Mouse (Mus musculus): ENCODE data around the gene Psmb4. TPM values are rescaled to one million over a fixed set of nuclear protein-coding genes. Genes with fewer than 3 reads are reported as not detected.
A peak's percentile ranks its signal among the peaks of the same experiment; 100 is the strongest.
"Not testable (repeated sequence)": the region's sequence is repeated elsewhere in the genome, so short reads cannot be mapped to it uniquely, and the experiment has no call there.

The Psmb4 gene
- polyA plus RNA-seq, 1 experiment, result 331 TPM

GRCm38 (mm10) chr3:94918845-94919244 is 32.1 kb upstream of the Psmb4 start:
- no peak overlapping the region for H3K9ac ChIP-seq (ENCODE audit: low read depth, poor library complexity, severe bottlenecking)
- no peaks in the 10 kb centered on the region for H3K27me3 ChIP-seq (ENCODE audit: control insufficient read depth, insufficient read depth, low read length, poor library complexity, severe bottlenecking)
- no peak overlapping the region for H3K4me3 ChIP-seq (ENCODE audit: low read depth, low read length)
- H3K27ac ChIP-seq (ENCODE audit: insufficient read depth, low read length), result no peak overlapping the region
- TF ChIP-seq CTCF (IDR thresholded peaks at IDR 0.05; ENCODE audit: low read depth, low read length) (no peak), EP300 (IDR thresholded peaks at IDR 0.05; ENCODE audit: insufficient read depth, low read depth, low read length) (no peak), POLR2A (IDR thresholded peaks at IDR 0.05; ENCODE audit: insufficient read depth, low read length) (no peak)
- H3K4me1 ChIP-seq (ENCODE audit: control insufficient read depth, insufficient read depth, low read length), result no peaks in the 10 kb centered on the region
- H3K9me3 ChIP-seq (replicated peaks; ENCODE audit: control insufficient read depth, insufficient read depth, low read length, poor library complexity, severe bottlenecking), result no peaks in the 10 kb centered on the region
- no peaks in the 10 kb centered on the region for H3K36me3 ChIP-seq (ENCODE audit: control insufficient read depth, insufficient read depth, low read length, poor library complexity, severe bottlenecking)

- Histone ChIP-seq H3K4me3 (ENCODE audit: low read depth, low read length) (peak overlapping the region; percentile 7; the same call in 1 of the 2 replicates), H3K4me1 (ENCODE audit: control insufficient read depth, insufficient read depth, low read length) (no peaks in the 10 kb centered on the region), H3K36me3 (ENCODE audit: control insufficient read depth, insufficient read depth, low read length, poor library complexity, severe bottlenecking) (no peaks in the 10 kb centered on the region), H3K27me3 (ENCODE audit: control insufficient read depth, insufficient read depth, low read length, poor library complexity, severe bottlenecking) (no peaks in the 10 kb centered on the region), H3K9ac (ENCODE audit: low read depth, poor library complexity, severe bottlenecking) (peak overlapping the region; percentile 20), H3K27ac (ENCODE audit: insufficient read depth, low read length) (no peak overlapping the region), H3K9me3 (replicated peaks; ENCODE audit: control insufficient read depth, insufficient read depth, low read length, poor library complexity, severe bottlenecking) (no peaks in the 10 kb centered on the region)
- TF ChIP-seq EP300 (IDR thresholded peaks at IDR 0.05; ENCODE audit: insufficient read depth, low read depth, low read length) (no peak), POLR2A (IDR thresholded peaks at IDR 0.05; ENCODE audit: insufficient read depth, low read length) (no peak), CTCF (IDR thresholded peaks at IDR 0.05; ENCODE audit: low read depth, low read length) (no peak)
These were observed 31.1 kb upstream of the Psmb4 start for GRCm38 (mm10) chr3:94917816-94918361.

GRCm38 (mm10) chr3:94915903-94916741 is 29.4 kb upstream of the Psmb4 start:
- H3K27ac ChIP-seq (ENCODE audit: insufficient read depth, low read length), result no peak overlapping the region
- TF ChIP-seq EP300 (IDR thresholded peaks at IDR 0.05; ENCODE audit: insufficient read depth, low read depth, low read length), result no peak
- no peak for TF ChIP-seq POLR2A (IDR thresholded peaks at IDR 0.05; ENCODE audit: insufficient read depth, low read length)
- TF ChIP-seq CTCF (IDR thresholded peaks at IDR 0.05; ENCODE audit: low read depth, low read length), result no peak

GRCm38 (mm10) chr3:94913801-94914200 is 27.0 kb upstream of the Psmb4 start:
- H3K4me1 ChIP-seq (ENCODE audit: control insufficient read depth, insufficient read depth, low read length), result no peaks in the 10 kb centered on the region
- no peak overlapping the region for H3K27ac ChIP-seq (ENCODE audit: insufficient read depth, low read length)
- H3K36me3 ChIP-seq (ENCODE audit: control insufficient read depth, insufficient read depth, low read length, poor library complexity, severe bottlenecking), result no peaks in the 10 kb centered on the region
- no peaks in the 10 kb centered on the region for H3K9me3 ChIP-seq (replicated peaks; ENCODE audit: control insufficient read depth, insufficient read depth, low read length, poor library complexity, severe bottlenecking)
- no peak overlapping the region for H3K4me3 ChIP-seq (ENCODE audit: low read depth, low read length)
- no peaks in the 10 kb centered on the region for H3K27me3 ChIP-seq (ENCODE audit: control insufficient read depth, insufficient read depth, low read length, poor library complexity, severe bottlenecking)
- TF ChIP-seq EP300 (IDR thresholded peaks at IDR 0.05; ENCODE audit: insufficient read depth, low read depth, low read length) (no peak), CTCF (IDR thresholded peaks at IDR 0.05; ENCODE audit: low read depth, low read length) (no peak), POLR2A (IDR thresholded peaks at IDR 0.05; ENCODE audit: insufficient read depth, low read length) (no peak)
- H3K9ac ChIP-seq (ENCODE audit: low read depth, poor library complexity, severe bottlenecking), result no peak overlapping the region

More at GRCm38 (mm10) chr3:94915903-94916741, 29.4 kb upstream of the Psmb4 start:
- Histone ChIP-seq H3K27me3 (ENCODE audit: control insufficient read depth, insufficient read depth, low read length, poor library complexity, severe bottlenecking) (no peaks in the 10 kb centered on the region), H3K36me3 (ENCODE audit: control insufficient read depth, insufficient read depth, low read length, poor library complexity, severe bottlenecking) (no peaks in the 10 kb centered on the region), H3K4me3 (ENCODE audit: low read depth, low read length) (no peak overlapping the region), H3K4me1 (ENCODE audit: control insufficient read depth, insufficient read depth, low read length) (no peaks in the 10 kb centered on the region), H3K9ac (ENCODE audit: low read depth, poor library complexity, severe bottlenecking) (no peak overlapping the region), H3K9me3 (replicated peaks; ENCODE audit: control insufficient read depth, insufficient read depth, low read length, poor library complexity, severe bottlenecking) (no peaks in the 10 kb centered on the region)

- H3K9me3 ChIP-seq (replicated peaks; ENCODE audit: control insufficient read depth, insufficient read depth, low read length, poor library complexity, severe bottlenecking), result no peaks in the 10 kb centered on the region
- no peak overlapping the region for H3K27ac ChIP-seq (ENCODE audit: insufficient read depth, low read length)
- no peak overlapping the region for H3K9ac ChIP-seq (ENCODE audit: low read depth, poor library complexity, severe bottlenecking)
- H3K27me3 ChIP-seq (ENCODE audit: control insufficient read depth, insufficient read depth, low read length, poor library complexity, severe bottlenecking), result no peaks in the 10 kb centered on the region
- H3K4me3 ChIP-seq (ENCODE audit: low read depth, low read length), result no peak overlapping the region
- no peaks in the 10 kb centered on the region for H3K4me1 ChIP-seq (ENCODE audit: control insufficient read depth, insufficient read depth, low read length)
- TF ChIP-seq CTCF (IDR thresholded peaks at IDR 0.05; ENCODE audit: low read depth, low read length), result no peak
- no peak for TF ChIP-seq EP300 (IDR thresholded peaks at IDR 0.05; ENCODE audit: insufficient read depth, low read depth, low read length)
- no peaks in the 10 kb centered on the region for H3K36me3 ChIP-seq (ENCODE audit: control insufficient read depth, insufficient read depth, low read length, poor library complexity, severe bottlenecking)
These were observed 24.4 kb upstream of the Psmb4 start for GRCm38 (mm10) chr3:94911050-94911693.

GRCm38 (mm10) chr3:94906482-94906881 is 19.7 kb upstream of the Psmb4 start:
- no peak overlapping the region for H3K27ac ChIP-seq (ENCODE audit: insufficient read depth, low read length)
- H3K36me3 ChIP-seq (ENCODE audit: control insufficient read depth, insufficient read depth, low read length, poor library complexity, severe bottlenecking), result no peaks in the 10 kb centered on the region
- H3K9me3 ChIP-seq (replicated peaks; ENCODE audit: control insufficient read depth, insufficient read depth, low read length, poor library complexity, severe bottlenecking), result no peaks in the 10 kb centered on the region
- no peaks in the 10 kb centered on the region for H3K4me1 ChIP-seq (ENCODE audit: control insufficient read depth, insufficient read depth, low read length)
- no peak overlapping the region for H3K4me3 ChIP-seq (ENCODE audit: low read depth, low read length)
- no peak for TF ChIP-seq CTCF (IDR thresholded peaks at IDR 0.05; ENCODE audit: low read depth, low read length)
- no peak for TF ChIP-seq POLR2A (IDR thresholded peaks at IDR 0.05; ENCODE audit: insufficient read depth, low read length)
- no peak for TF ChIP-seq EP300 (IDR thresholded peaks at IDR 0.05; ENCODE audit: insufficient read depth, low read depth, low read length)
- no peak overlapping the region for H3K9ac ChIP-seq (ENCODE audit: low read depth, poor library complexity, severe bottlenecking)
- H3K27me3 ChIP-seq (ENCODE audit: control insufficient read depth, insufficient read depth, low read length, poor library complexity, severe bottlenecking), result no peaks in the 10 kb centered on the region

GRCm38 (mm10) chr3:94904759-94905158 is 18.0 kb upstream of the Psmb4 start:
- H3K36me3 ChIP-seq (ENCODE audit: control insufficient read depth, insufficient read depth, low read length, poor library complexity, severe bottlenecking); H3K27me3 ChIP-seq (ENCODE audit: control insufficient read depth, insufficient read depth, low read length, poor library complexity, severe bottlenecking); H3K9ac ChIP-seq (ENCODE audit: low read depth, poor library complexity, severe bottlenecking); H3K27ac ChIP-seq (ENCODE audit: insufficient read depth, low read length); H3K4me3 ChIP-seq (ENCODE audit: low read depth, low read length); H3K4me1 ChIP-seq (ENCODE audit: control insufficient read depth, insufficient read depth, low read length); H3K9me3 ChIP-seq (replicated peaks; ENCODE audit: control insufficient read depth, insufficient read depth, low read length, poor library complexity, severe bottlenecking): not testable (repeated sequence)
